Mouse (Mus musculus): ENCODE measurements around the gene Slc26a10. TPM values are rescaled to one million over a fixed set of nuclear protein-coding genes. Genes with fewer than 3 reads are reported as not detected.

The Slc26a10 gene
- polyA plus RNA-seq, 1 experiment from 2014 or later = 0.52 TPM

DNA sequence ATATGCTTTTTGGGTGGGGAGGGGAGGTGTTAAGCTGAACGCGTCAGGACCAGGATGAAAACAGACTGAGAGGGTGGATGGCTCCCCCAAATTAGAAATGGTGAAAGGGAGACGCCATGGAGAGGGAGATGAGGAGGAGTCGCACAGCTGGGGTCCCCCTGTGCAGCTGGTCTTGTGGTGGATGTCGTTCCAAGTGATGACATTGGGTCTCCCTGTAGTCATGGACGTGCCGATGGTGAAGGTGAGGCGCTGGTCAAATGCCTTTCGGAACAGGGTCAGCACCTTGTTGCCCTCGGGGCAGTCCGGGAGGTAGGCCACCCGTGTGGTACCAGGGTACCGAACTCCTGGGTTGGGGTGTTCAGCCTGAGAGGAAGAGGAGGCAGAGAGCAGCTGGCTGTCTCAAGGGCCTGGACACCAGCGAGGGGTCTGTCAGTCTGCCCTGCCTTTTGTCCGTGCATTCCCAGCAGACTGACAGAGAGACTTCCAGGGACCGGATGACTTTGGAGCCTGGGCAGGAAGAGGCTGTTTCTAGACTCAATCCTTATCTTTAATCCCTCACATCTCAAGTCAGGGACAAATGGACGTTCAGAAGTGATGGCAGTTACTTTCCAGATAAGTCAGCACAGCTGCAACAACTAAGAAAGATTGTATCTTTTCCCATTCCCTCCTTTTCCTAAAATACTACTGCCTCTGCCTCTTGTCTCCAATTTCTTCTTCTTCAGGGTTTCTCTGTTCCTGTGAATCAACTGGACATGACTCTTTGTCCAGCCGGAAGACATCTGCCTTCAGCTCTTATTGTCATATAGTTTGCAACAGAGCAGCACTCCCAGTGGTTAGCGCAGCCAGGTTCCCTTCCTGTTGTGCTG lies 11.0 kb upstream of the Slc26a10 start:
- H3K36me3 ChIP-seq (ENCODE audit: control insufficient read depth, insufficient read depth) = peaks cover 8% of the 10 kb centered on the region; the same call in 1 of the 2 replicates
- peaks cover 22% of the 10 kb centered on the region for H3K27me3 ChIP-seq (replicated peaks; ENCODE audit: control insufficient read depth, insufficient read depth, low read length)
- H3K4me1 ChIP-seq (replicated peaks; ENCODE audit: control insufficient read depth, insufficient read depth, low read length) = 0 out of 2 replicates have a peak, but pooled peaks cover 5% of the 10 kb centered on the region
- 83% methylated on average over 19 of the region's 19 CpGs for WGBS
- no peaks in the 10 kb centered on the region for H3K9me3 ChIP-seq (ENCODE audit: control insufficient read depth)
- TF ChIP-seq CTCF (IDR thresholded peaks at IDR 0.05; ENCODE audit: low read depth) = no peak
- H3K4me2 ChIP-seq (replicated peaks; ENCODE audit: low read depth) = no peak overlapping the region
- H3K9ac ChIP-seq (ENCODE audit: low read depth, low read length) = no peak overlapping the region
- H3K27ac ChIP-seq (ENCODE audit: low read depth, low read length) = no peak overlapping the region
- no peak for ATAC-seq
- H3K4me3 ChIP-seq (ENCODE audit: low read depth, low read length) = no peak overlapping the region

DNA sequence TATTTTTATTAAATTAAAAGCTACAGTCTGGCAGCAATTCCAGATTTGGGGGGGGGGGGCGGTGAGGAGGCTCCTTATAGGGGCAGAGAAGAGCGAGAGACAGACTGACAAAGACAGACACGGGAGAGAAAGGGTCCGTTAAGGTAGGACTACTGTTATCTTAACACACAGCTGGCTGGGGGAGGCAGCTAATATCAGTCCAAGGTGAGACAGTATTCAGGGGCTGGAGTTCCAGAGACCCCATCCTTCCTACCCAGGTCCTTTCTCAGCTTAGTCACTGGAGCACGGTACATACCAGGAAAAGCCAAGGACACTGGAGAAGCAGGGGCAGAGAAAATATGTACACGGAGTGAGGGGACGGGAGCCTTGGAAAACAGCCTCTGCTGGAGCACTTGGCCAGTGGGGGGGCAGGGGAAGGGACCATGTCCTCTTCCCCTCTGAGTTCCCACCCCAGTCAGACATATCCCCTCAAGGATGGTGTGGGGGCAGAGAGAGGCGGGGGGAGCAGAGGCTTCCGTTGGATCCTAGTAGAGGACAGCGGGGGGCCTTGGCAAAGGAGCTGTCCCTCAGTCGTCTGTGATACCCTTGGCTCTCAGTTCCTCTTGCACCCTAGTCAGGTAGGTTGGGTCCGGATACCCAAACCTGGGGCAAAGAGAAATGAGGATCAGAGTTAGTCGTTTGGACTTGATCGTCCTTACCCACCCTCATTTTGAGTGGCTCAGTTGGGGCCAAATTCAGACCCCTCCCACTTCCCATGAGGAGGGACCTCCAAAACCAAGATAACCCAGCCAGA lies 10.1 kb upstream of the Slc26a10 start:
- peak overlapping the region; percentile 81 for H3K4me2 ChIP-seq (replicated peaks; ENCODE audit: low read depth)
- no peak overlapping the region for H3K9ac ChIP-seq (ENCODE audit: low read depth, low read length)
- H3K4me1 ChIP-seq (replicated peaks; ENCODE audit: control insufficient read depth, insufficient read depth, low read length) = 0 out of 2 replicates have a peak, but pooled peaks cover 5% of the 10 kb centered on the region
- no peak for TF ChIP-seq CTCF (IDR thresholded peaks at IDR 0.05; ENCODE audit: low read depth)
- H3K4me3 ChIP-seq (ENCODE audit: low read depth, low read length) = 0 out of 2 replicates have a peak overlapping the region, but pooled peaks have one; percentile 57
- H3K36me3 ChIP-seq (ENCODE audit: control insufficient read depth, insufficient read depth) = peaks cover 8% of the 10 kb centered on the region; the same call in 1 of the 2 replicates
- ATAC-seq = no peak
- no peaks in the 10 kb centered on the region for H3K9me3 ChIP-seq (ENCODE audit: control insufficient read depth)
- WGBS = 60% methylated on average over 14 of the region's 14 CpGs
- peak overlapping the region; percentile 37; the same call in 1 of the 2 replicates for H3K27ac ChIP-seq (ENCODE audit: low read depth, low read length)
- H3K27me3 ChIP-seq (replicated peaks; ENCODE audit: control insufficient read depth, insufficient read depth, low read length) = peaks cover 22% of the 10 kb centered on the region

DNA sequence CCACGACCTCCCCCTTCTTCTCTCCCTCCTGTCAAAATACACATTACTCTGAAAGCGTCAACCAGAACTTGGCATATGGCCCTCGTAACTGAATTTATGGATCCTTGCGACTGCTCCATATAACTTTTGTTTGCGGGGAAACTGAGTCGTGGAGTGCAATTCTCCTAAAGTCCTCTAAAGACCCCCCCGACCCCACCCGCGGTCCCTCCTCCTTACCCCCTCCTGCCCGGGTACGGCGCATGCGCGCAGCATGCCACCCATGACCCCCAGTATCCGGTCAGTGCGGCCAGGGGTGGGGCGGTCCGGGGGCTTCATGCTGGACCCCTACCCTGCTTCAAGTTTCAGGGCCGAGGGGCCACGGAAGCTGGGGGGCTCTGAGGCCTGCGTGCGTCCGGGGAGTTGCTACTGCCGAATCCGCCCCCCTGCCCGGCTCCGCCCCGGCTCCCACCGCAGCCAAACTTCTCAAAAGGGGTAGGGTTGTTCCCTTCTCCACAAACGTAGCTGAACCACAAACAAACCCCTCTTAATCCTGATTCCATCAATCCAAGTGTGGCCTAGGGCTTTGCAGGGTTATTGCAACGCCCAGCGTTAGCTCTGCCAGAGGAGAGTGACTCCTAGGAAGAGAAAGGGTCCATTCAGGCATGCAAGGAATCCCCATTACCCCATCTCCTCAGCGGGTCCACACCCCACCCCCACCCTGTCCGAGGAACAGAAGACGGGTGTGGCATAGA lies 9.4 kb upstream of the Slc26a10 start, which contains the start of gene Arhgef25:
Gene Arhgef25 (minus strand): TSS at position 433 of the 731 bp plus-strand sequence.
- H3K27me3 ChIP-seq (replicated peaks; ENCODE audit: control insufficient read depth, insufficient read depth, low read length) = peaks cover 22% of the 10 kb centered on the region
- H3K9ac ChIP-seq (ENCODE audit: low read depth, low read length) = peak within 1 kb of the TSS; percentile 55
- peak within 1 kb of the TSS; percentile 57 for H3K4me3 ChIP-seq (ENCODE audit: low read depth, low read length)
- ATAC-seq = 0 out of 2 replicates have a peak, but pooled peaks have one; percentile 4
- H3K27ac ChIP-seq (ENCODE audit: low read depth, low read length) = peak within 1 kb of the TSS; percentile 37
- no peak for TF ChIP-seq CTCF (IDR thresholded peaks at IDR 0.05; ENCODE audit: low read depth)
- WGBS = 14% methylated on average over 35 of the region's 35 CpGs
- no peaks in the 10 kb centered on the region for H3K9me3 ChIP-seq (ENCODE audit: control insufficient read depth)
- H3K36me3 ChIP-seq (ENCODE audit: control insufficient read depth, insufficient read depth) = peaks cover 8% of the 10 kb centered on the region; the same call in 1 of the 2 replicates
- peak within 1 kb of the TSS; percentile 81 for H3K4me2 ChIP-seq (replicated peaks; ENCODE audit: low read depth)
- H3K4me1 ChIP-seq (replicated peaks; ENCODE audit: control insufficient read depth, insufficient read depth, low read length) = 0 out of 2 replicates have a peak, but pooled peaks cover 2% of the 10 kb centered on the region

DNA sequence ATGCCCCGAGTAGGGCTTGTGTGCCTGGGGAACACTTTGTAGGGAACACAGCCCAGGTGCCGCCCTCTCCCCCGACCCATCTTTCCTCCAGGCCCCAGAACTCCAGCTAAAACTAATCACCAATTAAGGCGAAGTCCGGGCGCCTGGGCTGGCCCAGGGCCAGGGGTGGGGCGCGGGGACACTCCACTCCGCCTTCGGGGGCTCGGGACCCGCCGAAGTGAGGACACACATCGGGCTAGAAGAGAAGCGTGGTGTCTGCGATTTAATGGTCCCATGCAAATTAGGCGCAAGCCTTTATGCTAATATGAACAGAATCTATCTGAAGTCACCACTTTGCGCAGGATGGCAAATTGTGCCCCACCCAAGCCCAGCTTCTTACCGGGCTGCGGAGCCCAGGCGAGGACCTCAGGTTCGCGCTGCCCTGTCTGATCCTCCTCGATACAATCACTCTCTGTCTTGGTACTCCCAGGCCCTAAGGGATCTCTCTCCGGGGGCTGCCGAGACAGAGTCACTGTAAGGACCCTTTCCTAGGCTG lies 8.7 kb upstream of the Slc26a10 start:
- H3K9me3 ChIP-seq (ENCODE audit: control insufficient read depth) = no peaks in the 10 kb centered on the region
- H3K9ac ChIP-seq (ENCODE audit: low read depth, low read length) = peak overlapping the region; percentile 55
- H3K4me1 ChIP-seq (replicated peaks; ENCODE audit: control insufficient read depth, insufficient read depth, low read length) = no peaks in the 10 kb centered on the region
- peak overlapping the region; percentile 36 for H3K27ac ChIP-seq (ENCODE audit: low read depth, low read length)
- peaks cover 14% of the 10 kb centered on the region; the same call in 1 of the 2 replicates for H3K36me3 ChIP-seq (ENCODE audit: control insufficient read depth, insufficient read depth)
- peak overlapping the region; percentile 57 for H3K4me3 ChIP-seq (ENCODE audit: low read depth, low read length)
- H3K4me2 ChIP-seq (replicated peaks; ENCODE audit: low read depth) = peak overlapping the region; percentile 81
- WGBS = under 1% methylated on average over 26 of the region's 26 CpGs
- TF ChIP-seq CTCF (IDR thresholded peaks at IDR 0.05; ENCODE audit: low read depth) = no peak
- H3K27me3 ChIP-seq (replicated peaks; ENCODE audit: control insufficient read depth, insufficient read depth, low read length) = peaks cover 25% of the 10 kb centered on the region
- ATAC-seq = no peak; the same call in 1 of the 2 replicates

DNA sequence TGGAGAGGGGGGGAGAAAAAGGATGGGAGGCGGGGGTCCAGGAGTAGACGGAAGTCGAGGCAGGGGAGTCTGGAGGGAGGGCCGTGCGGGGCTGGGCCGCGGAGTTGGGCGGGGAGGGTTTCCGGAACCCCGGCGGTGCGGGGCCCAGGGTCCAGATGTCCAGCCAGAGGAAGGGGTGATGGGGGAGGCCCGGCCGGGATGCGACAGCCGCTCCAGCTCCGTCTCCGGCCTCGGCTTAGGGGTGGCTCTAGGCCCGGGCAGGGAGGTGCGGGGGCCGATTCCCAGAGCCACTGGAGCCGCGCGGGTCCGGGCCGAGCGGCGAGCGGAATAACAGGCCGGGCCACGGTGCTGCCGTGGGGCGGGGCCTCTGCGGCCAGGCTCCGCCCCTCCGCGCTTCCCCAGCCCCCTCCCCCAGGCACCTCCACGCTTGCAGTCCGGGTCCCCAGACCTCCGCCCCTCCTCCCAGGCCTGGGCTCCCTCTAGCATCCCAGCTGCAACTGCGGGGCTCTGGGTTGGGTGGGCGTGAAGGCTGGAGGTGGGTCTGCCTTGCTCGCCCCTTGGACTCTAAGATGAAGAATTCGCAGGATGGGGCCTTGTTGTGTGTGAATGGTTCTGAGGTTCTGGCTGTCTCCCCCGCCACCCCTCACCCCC lies 8.1 kb upstream of the Slc26a10 start:
- peak; percentile 47 for ATAC-seq
- Histone ChIP-seq H3K27me3 (replicated peaks; ENCODE audit: control insufficient read depth, insufficient read depth, low read length) (peaks cover 29% of the 10 kb centered on the region), H3K27ac (ENCODE audit: low read depth, low read length) (peak overlapping the region; percentile 36), H3K4me2 (replicated peaks; ENCODE audit: low read depth) (peak overlapping the region; percentile 81), H3K9ac (ENCODE audit: low read depth, low read length) (peak overlapping the region; percentile 55), H3K4me3 (ENCODE audit: low read depth, low read length) (peak overlapping the region; percentile 57), H3K36me3 (ENCODE audit: control insufficient read depth, insufficient read depth) (peaks cover 14% of the 10 kb centered on the region; the same call in 1 of the 2 replicates), H3K9me3 (ENCODE audit: control insufficient read depth) (no peaks in the 10 kb centered on the region), H3K4me1 (replicated peaks; ENCODE audit: control insufficient read depth, insufficient read depth, low read length) (no peaks in the 10 kb centered on the region)
- TF ChIP-seq CTCF (IDR thresholded peaks at IDR 0.05; ENCODE audit: low read depth) = no peak
- under 1% methylated on average over 39 of the region's 46 CpGs for WGBS
